Mouse (Mus musculus) urinary bladder, postnatal 4 days (tissue): ENCODE data around the gene Rab11b.

ENCODE experiments used
- DNase-seq, 2 experiments: peaks; one replicate each; pipeline ENCODE4 v3.0.0; 2021 to 2022; ENCODE audit warnings: low spot score in 2 of 2

Gene Rab11b

DNA sequence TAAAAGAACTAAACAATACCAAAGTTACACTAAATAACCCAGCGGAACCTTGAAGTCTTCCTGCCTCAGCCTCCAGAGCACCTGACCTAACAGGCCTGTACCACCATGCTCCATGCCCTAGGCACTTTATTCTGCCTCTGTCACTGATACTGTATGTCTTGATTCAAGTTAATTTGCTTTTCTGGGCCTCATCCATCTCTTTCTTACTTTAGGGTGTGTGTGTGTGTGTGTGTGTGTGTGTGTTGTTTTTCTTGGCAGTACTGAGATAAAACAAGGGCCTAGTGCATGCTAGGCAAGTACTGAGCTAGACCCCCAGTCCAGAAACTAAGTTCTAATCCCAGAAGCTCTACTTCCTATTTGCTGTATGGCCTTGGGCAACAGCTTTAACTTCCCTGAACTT, 43.1 kb downstream of the Rab11b start:
- no peak for DNase-seq

DNA sequence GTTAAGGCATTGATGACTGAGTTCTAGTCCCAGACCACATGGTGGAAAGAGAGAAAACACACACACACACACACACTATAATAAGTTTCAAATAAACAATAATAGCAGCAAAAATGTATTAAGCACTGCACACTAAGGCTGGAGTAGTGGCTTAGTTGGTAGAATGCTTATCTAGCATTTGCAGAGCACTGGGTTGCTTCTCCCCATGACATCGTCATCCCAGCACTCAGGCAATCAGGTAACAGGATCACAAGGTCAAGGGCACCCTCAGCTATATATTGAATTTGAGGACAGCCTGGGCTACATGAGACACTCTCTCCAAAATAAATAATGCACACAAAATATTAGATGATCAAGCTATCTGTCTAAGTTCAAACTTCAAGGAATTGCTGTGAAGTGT, 45.6 kb downstream of the Rab11b start:
- no peak for DNase-seq

DNA sequence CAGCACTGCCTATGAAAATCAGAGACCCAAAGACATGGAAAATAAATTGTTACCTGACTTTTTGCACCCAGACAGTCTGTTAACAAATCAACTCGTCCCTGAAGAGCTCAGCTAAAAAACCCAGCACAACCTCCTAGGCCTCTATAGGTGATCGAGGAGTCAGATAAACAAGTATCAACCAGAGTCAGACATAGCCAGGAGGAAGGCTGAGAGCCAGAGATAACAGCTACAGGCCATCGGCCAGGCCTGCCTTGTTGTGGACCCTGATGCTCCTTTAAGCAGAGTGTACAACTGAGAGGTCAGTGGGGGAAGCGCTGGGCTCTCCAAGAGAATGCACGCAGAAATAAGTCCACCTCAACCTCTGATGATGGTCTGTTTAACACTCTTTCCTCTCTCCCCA, 47.1 kb downstream of the Rab11b start:
- DNase-seq: no peak

DNA sequence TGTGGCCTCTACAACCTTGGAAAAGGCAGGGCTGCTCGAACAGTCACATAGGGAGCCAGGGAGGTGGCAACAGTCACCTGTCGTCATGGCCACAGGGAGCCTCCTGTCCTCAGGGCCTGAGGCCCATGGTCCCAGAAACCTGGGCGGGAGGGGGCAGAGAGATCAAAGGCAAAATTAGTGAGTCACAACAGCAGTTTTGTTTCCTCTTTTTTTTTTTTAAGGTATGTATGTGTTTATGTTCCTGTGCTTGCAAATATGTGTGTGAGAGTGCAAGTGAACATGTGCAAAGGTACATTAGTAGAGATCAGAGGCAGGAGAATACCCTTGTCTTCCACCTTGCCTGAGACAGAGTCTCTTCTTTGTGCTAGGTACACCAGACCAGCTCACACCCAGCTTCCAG, 50.5 kb downstream of the Rab11b start:
- DNase-seq: no peak

DNA sequence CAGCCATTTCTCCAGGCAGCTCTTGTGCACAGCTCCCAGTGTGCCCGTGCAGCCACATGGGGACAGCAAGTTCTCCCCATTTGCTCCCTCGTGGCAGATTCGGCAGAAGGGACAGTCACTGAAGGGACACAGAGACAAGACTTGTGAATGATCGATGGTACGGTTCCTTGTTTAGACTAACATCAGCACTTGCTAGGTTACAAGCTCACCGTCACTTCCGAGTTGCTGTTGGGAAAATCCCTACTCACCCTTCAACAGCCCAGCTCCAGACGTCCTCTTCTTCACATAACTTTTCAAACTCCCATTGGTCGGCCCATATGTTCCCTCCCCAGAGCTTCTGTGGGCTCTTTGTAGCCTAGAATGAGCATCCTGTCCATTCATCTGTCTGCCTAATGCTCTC, 57.2 kb downstream of the Rab11b start:
- no peak for DNase-seq

DNA sequence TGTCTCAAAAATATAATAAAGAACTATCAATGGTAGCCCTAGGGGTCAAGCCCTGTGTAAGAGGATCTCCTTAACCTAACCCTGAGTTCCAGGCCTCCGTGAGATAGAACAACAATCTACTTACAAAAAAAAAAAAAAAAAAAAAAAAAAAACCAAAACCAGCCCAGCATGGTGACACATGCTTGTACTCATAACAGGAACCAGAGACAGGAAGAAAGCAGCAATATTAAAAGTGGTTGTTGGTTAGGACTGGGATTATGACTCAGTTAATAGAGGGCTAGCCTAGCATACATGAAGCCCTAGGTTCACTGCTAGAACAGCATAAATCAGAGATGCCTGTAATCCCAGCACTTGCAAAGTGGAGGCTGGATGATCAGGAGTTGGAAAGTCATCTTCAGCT, 58.2 kb downstream of the Rab11b start:
- no peak for DNase-seq

DNA sequence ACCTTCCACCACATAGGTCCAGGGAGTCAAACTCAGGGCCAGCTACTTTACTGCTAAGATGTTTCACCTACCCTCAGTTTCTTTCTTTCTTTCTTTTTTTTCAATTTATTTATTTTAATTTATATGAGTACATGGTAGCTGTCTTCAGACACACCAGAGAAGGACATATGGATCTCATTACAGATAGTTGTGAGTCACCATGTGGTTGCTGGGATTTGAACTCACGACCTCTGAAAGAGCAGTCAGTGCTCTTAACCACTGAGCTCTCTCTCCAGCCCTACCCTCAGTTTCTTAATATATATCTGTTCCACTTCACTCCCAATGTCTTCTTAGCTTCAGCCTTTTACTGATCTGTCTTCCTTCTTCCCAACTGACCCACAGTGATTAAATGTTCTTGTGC, 64.9 kb downstream of the Rab11b start:
- no peak for DNase-seq
